Mouse (Mus musculus): ENCODE measurements at regions not wholly inside any gene's neighbourhood (a gene's known extent, or its start where the extent isn't known, plus 50 kb on each side); places are given as distances from the start of the nearest gene placed in this dataset.

DNA sequence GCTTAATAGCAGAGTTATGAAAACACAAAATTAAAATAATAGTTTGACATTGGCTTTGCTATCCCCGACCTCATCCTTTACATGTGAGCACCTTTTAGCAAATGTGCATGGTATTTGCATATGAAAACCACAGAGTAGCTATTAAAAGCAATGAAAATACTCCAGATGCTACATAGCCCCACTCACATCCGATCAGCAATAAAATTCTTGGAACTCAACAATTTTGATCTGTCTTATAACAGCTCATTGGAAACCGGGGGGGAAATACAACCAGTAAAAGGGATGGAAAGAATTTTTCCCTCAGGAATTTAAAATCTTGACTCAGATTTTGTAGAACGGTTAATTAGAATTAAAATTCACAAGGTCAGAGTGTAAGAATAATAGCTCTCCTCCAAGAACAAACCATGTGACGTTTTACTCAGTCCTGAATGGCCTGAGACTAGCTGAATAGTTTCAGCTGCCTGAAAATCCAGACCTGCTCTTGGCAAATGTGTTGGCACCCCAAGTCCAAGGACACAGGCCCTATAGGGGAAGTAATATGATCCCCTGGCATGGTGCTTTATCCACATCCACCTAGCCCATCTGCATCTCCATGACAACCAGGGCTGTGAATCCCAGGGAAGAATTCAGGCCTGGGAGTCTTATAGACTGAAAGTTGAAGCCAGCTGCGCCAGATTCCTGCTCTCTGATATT lies 370.9 kb downstream of the Tns3 start:
- H3K4me2 ChIP-seq (ENCODE audit: low read depth): no peak overlapping the region
- no peak overlapping the region for H3K27ac ChIP-seq (ENCODE audit: low read depth, low read length)
- TF ChIP-seq CTCF (IDR thresholded peaks at IDR 0.05; ENCODE audit: low read depth): no peak
- no peaks in the 10 kb centered on the region for H3K9me3 ChIP-seq (ENCODE audit: low read length)
- ATAC-seq (no peak), DNase-seq (no peak)
- H3K4me1 ChIP-seq (ENCODE audit: insufficient read depth): no peaks in the 10 kb centered on the region
- no peaks in the 10 kb centered on the region for H3K27me3 ChIP-seq (ENCODE audit: insufficient read depth, low read length)
- H3K36me3 ChIP-seq (ENCODE audit: insufficient read depth): no peaks in the 10 kb centered on the region
- no peak overlapping the region for H3K4me3 ChIP-seq (ENCODE audit: low read depth, low read length)
- WGBS: 22% methylated on average over 6 of the region's 6 CpGs
- H3K9ac ChIP-seq: no peak overlapping the region

DNA sequence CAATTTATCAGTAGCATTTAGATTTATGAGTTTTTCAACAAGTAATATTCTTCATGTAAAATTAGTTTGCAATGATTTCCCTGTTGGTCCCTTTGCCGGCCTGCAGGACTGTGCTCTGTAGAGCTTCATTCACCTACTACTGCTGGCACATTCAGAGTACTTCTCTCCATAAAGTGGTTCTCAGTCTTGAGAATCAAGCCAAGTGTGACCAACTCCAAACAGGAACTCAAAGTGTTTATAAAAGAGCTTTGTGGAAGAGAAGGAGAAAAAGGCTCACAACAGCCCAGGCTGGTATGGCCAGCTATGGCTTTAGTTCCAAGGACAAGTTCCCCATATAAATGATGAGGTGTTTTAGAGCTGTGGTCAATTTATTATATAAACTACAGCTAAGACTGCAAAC lies 379.1 kb downstream of the Tns3 start:
- no peak for DNase-seq
- H3K9me3 ChIP-seq (ENCODE audit: low read length): no peaks in the 10 kb centered on the region
- H3K27ac ChIP-seq (ENCODE audit: low read depth, low read length): no peak overlapping the region
- 88% methylated on average over 1 of the region's 1 CpGs for WGBS
- ATAC-seq: no peak
- no peaks in the 10 kb centered on the region for H3K36me3 ChIP-seq (ENCODE audit: insufficient read depth)
- no peak overlapping the region for H3K4me2 ChIP-seq (ENCODE audit: low read depth)
- H3K4me1 ChIP-seq (ENCODE audit: insufficient read depth): no peaks in the 10 kb centered on the region
- no peak overlapping the region for H3K9ac ChIP-seq
- H3K4me3 ChIP-seq (ENCODE audit: low read depth, low read length): no peak overlapping the region
- no peak for TF ChIP-seq CTCF (IDR thresholded peaks at IDR 0.05; ENCODE audit: low read depth)
- no peaks in the 10 kb centered on the region for H3K27me3 ChIP-seq (ENCODE audit: insufficient read depth, low read length)

DNA sequence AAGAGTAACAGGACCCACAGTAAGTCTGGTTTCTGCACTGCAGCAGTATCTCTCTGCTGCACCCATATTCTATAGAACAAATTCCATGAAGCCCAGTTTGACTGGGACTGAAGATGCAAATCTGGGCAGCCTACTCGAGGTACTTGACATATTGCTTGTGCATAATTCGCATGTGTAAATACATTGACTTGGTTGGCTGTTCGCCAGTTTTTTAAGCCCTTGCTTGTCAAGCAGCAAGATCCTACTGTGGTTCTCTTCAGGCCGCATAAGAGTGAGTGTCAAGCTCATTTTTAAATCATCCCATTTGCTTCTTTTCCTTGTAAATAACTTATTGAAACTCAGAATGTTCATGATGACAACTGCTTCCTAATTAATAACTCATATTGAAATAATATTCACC lies 389.1 kb downstream of the Tns3 start:
- H3K36me3 ChIP-seq (ENCODE audit: insufficient read depth): no peaks in the 10 kb centered on the region
- H3K27me3 ChIP-seq (ENCODE audit: insufficient read depth, low read length): no peaks in the 10 kb centered on the region
- H3K4me1 ChIP-seq (ENCODE audit: insufficient read depth): no peaks in the 10 kb centered on the region
- WGBS: 54% methylated on average over 4 of the region's 4 CpGs
- no peak overlapping the region for H3K4me3 ChIP-seq (ENCODE audit: low read depth, low read length)
- no peak overlapping the region for H3K9ac ChIP-seq
- ATAC-seq: no peak
- no peak for TF ChIP-seq CTCF (IDR thresholded peaks at IDR 0.05; ENCODE audit: low read depth)
- no peaks in the 10 kb centered on the region for H3K9me3 ChIP-seq (ENCODE audit: low read length)
- H3K27ac ChIP-seq (ENCODE audit: low read depth, low read length): no peak overlapping the region
- no peak overlapping the region for H3K4me2 ChIP-seq (ENCODE audit: low read depth)
- no peak for DNase-seq

DNA sequence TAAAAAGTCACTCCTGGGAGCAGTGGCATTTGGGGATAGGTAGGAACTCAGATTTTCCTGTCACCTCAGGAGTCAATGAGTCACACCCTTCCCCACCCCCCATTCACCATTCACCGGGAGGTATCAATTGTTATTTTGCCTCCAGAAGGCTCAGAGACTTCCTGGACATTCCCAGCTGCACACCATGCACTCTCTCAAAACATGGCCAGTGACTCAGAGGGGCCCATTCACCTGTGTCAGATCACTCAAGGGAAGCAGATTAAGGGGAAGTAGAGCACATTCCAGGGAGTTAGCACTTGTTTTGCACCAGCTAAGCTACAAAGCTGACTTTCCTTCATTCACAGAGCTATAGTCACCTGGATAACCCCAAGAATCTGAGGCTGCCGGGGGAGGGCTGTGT lies 395.2 kb downstream of the Tns3 start:
- H3K27ac ChIP-seq (ENCODE audit: low read depth, low read length): no peak overlapping the region
- no peak for TF ChIP-seq CTCF (IDR thresholded peaks at IDR 0.05; ENCODE audit: low read depth)
- DNase-seq (no peak), ATAC-seq (no peak)
- no peak overlapping the region for H3K9ac ChIP-seq
- H3K4me3 ChIP-seq (ENCODE audit: low read depth, low read length): no peak overlapping the region
- H3K27me3 ChIP-seq (ENCODE audit: insufficient read depth, low read length): no peaks in the 10 kb centered on the region
- no peaks in the 10 kb centered on the region for H3K36me3 ChIP-seq (ENCODE audit: insufficient read depth)
- 81% methylated on average over 2 of the region's 2 CpGs for WGBS
- no peaks in the 10 kb centered on the region for H3K9me3 ChIP-seq (ENCODE audit: low read length)
- no peaks in the 10 kb centered on the region for H3K4me1 ChIP-seq (ENCODE audit: insufficient read depth)
- no peak overlapping the region for H3K4me2 ChIP-seq (ENCODE audit: low read depth)

DNA sequence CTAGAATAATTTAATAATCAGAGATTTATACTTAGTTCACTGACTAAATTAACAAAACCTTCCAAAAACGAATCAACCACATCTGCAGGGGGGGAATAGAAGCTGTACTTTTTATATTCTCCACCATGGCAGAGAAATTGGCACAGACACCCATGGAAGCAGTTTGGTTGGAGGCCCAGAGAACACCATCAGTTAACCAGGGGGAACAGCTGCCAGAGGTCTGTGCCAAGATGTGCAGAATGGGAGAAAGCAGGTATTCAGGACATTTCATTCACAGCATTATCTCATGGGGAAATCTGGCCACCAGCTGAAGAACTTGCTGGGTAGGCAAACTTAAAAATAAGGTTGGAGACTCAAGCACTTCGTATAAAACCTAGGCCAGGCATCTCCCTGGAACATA lies 410.3 kb downstream of the Tns3 start:
- Histone ChIP-seq H3K27ac (ENCODE audit: low read depth, low read length) (no peak overlapping the region), H3K9me3 (ENCODE audit: low read length) (no peaks in the 10 kb centered on the region), H3K36me3 (ENCODE audit: insufficient read depth) (no peaks in the 10 kb centered on the region), H3K27me3 (ENCODE audit: insufficient read depth, low read length) (no peaks in the 10 kb centered on the region), H3K4me3 (ENCODE audit: low read depth, low read length) (no peak overlapping the region), H3K4me2 (ENCODE audit: low read depth) (no peak overlapping the region), H3K4me1 (ENCODE audit: insufficient read depth) (no peaks in the 10 kb centered on the region), H3K9ac (no peak overlapping the region)
- WGBS: 43% methylated on average over 2 of the region's 2 CpGs
- DNase-seq (peak; percentile 37), ATAC-seq (no peak)
- no peak for TF ChIP-seq CTCF (IDR thresholded peaks at IDR 0.05; ENCODE audit: low read depth)

DNA sequence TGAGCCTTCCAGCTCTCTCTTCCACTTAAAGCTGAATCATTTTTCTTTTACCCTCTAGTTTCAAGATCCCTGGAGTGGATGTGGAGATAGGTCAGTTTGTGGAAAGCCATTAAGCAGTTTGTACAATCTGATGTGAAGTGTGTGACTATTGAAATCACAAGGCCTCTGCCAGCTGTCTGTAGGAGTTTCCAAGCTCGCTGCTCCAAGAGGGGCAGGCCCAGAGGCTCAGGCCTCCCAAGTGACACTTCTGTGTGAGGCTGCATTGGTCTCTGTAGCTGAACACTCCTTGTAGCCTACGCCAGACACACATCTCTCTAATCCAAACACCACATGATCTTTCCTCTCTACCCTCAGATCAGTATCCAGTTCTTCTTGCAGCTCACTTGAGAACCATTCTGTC lies 413.0 kb downstream of the Tns3 start:
- Histone ChIP-seq H3K27me3 (ENCODE audit: insufficient read depth, low read length) (no peaks in the 10 kb centered on the region), H3K36me3 (ENCODE audit: insufficient read depth) (no peaks in the 10 kb centered on the region), H3K4me2 (ENCODE audit: low read depth) (no peak overlapping the region), H3K9ac (no peak overlapping the region), H3K4me3 (ENCODE audit: low read depth, low read length) (no peak overlapping the region), H3K4me1 (ENCODE audit: insufficient read depth) (no peaks in the 10 kb centered on the region), H3K9me3 (ENCODE audit: low read length) (no peaks in the 10 kb centered on the region), H3K27ac (ENCODE audit: low read depth, low read length) (no peak overlapping the region)
- ATAC-seq (no peak), DNase-seq (no peak)
- no peak for TF ChIP-seq CTCF (IDR thresholded peaks at IDR 0.05; ENCODE audit: low read depth)
- 88% methylated on average over 2 of the region's 2 CpGs for WGBS

DNA sequence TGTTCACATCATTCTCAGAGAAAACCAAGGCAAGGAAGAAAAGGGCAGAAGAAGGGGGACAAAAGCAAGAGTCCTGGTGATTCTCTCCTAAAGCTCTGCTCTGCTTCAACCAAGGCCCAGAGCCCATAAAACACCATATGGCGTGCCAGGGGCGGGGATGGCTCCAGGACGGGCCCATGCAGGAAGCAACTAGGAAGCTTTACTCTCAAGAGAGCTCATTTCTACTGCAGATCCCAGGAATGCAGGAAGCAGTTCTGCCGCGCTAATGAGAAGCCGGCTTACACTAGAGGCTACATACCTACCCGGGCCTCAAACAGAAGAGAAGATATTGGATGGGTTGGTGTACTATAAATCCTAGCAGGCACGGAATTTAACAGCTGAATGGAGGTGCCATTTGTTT lies 414.9 kb downstream of the Tns3 start:
- ATAC-seq (no peak), DNase-seq (no peak)
- Histone ChIP-seq H3K27ac (ENCODE audit: low read depth, low read length) (no peak overlapping the region), H3K27me3 (ENCODE audit: insufficient read depth, low read length) (no peaks in the 10 kb centered on the region), H3K4me1 (ENCODE audit: insufficient read depth) (no peaks in the 10 kb centered on the region), H3K36me3 (ENCODE audit: insufficient read depth) (no peaks in the 10 kb centered on the region), H3K9ac (no peak overlapping the region), H3K9me3 (ENCODE audit: low read length) (no peaks in the 10 kb centered on the region), H3K4me3 (ENCODE audit: low read depth, low read length) (no peak overlapping the region), H3K4me2 (ENCODE audit: low read depth) (no peak overlapping the region)
- 86% methylated on average over 8 of the region's 8 CpGs for WGBS
- TF ChIP-seq CTCF (IDR thresholded peaks at IDR 0.05; ENCODE audit: low read depth): no peak

Data from forebrain, postnatal 0 days (tissue).